Mouse (Mus musculus): ENCODE data around the gene Reep3. TPM values are rescaled to one million over a fixed set of nuclear protein-coding genes. Genes with fewer than 3 reads are reported as not detected.

Reep3 gene
- polyA plus RNA-seq (2012; rRNA removed), result 12.9 and 13.2 TPM in 2 replicates

GRCm38 (mm10) chr10:67096621-67097436, at the start of gene Reep3:
Reep3 (minus strand) TSS chr10:67096945.
- H3K27ac ChIP-seq (ENCODE audit: control insufficient read depth, insufficient read depth, low read length), result peak within 1 kb of the TSS; percentile 18; the same call in 1 of the 2 replicates
- H3K4me1 ChIP-seq (replicated peaks; ENCODE audit: control insufficient read depth, insufficient read depth, low read length), result 0 out of 2 replicates have a peak, but pooled peaks cover 2% of the 10 kb centered on the region
- 1% methylated on average over 95 of the region's 97 CpGs for WGBS
- TF ChIP-seq POLR2A (IDR thresholded peaks at IDR 0.05; ENCODE audit: control insufficient read depth, extremely low read depth, insufficient read depth, low read length, poor library complexity) (peak; percentile 5; the same call in 1 of the 2 replicates), CTCF (IDR thresholded peaks at IDR 0.05; ENCODE audit: borderline replicate concordance, control insufficient read depth, extremely low read depth, insufficient read depth, low read length, poor library complexity) (no peak)
- H3K36me3 ChIP-seq (ENCODE audit: control insufficient read depth, insufficient read depth, low read length), result no peaks in the 10 kb centered on the region
- no peaks in the 10 kb centered on the region for H3K27me3 ChIP-seq (ENCODE audit: control insufficient read depth, insufficient read depth, low read length)
- peak within 1 kb of the TSS; percentile 85 for H3K4me3 ChIP-seq (ENCODE audit: control insufficient read depth, insufficient read depth, low read length)
- DNase-seq, result peak; percentile 73

GRCm38 (mm10) chr10:67145623-67146022, 48.9 kb upstream of the Reep3 start:
- 43% methylated on average over 4 of the region's 4 CpGs for WGBS
- H3K27me3 ChIP-seq (ENCODE audit: control insufficient read depth, insufficient read depth, low read length), result no peaks in the 10 kb centered on the region
- H3K4me1 ChIP-seq (replicated peaks; ENCODE audit: control insufficient read depth, insufficient read depth, low read length), result no peaks in the 10 kb centered on the region
- H3K4me3 ChIP-seq (ENCODE audit: control insufficient read depth, insufficient read depth, low read length), result no peak overlapping the region
- H3K36me3 ChIP-seq (ENCODE audit: control insufficient read depth, insufficient read depth, low read length), result no peaks in the 10 kb centered on the region
- TF ChIP-seq CTCF (IDR thresholded peaks at IDR 0.05; ENCODE audit: borderline replicate concordance, control insufficient read depth, extremely low read depth, insufficient read depth, low read length, poor library complexity) (no peak), POLR2A (IDR thresholded peaks at IDR 0.05; ENCODE audit: control insufficient read depth, extremely low read depth, insufficient read depth, low read length, poor library complexity) (no peak)
- no peak for DNase-seq
- no peak overlapping the region for H3K27ac ChIP-seq (ENCODE audit: control insufficient read depth, insufficient read depth, low read length)

GRCm38 (mm10) chr10:67144269-67144668, 47.5 kb upstream of the Reep3 start:
- Histone ChIP-seq H3K36me3 (ENCODE audit: control insufficient read depth, insufficient read depth, low read length) (no peaks in the 10 kb centered on the region), H3K27me3 (ENCODE audit: control insufficient read depth, insufficient read depth, low read length) (no peaks in the 10 kb centered on the region), H3K4me3 (ENCODE audit: control insufficient read depth, insufficient read depth, low read length) (no peak overlapping the region), H3K4me1 (replicated peaks; ENCODE audit: control insufficient read depth, insufficient read depth, low read length) (no peaks in the 10 kb centered on the region), H3K27ac (ENCODE audit: control insufficient read depth, insufficient read depth, low read length) (no peak overlapping the region)
- 88% methylated on average over 2 of the region's 2 CpGs for WGBS
- DNase-seq, result no peak
- TF ChIP-seq CTCF (IDR thresholded peaks at IDR 0.05; ENCODE audit: borderline replicate concordance, control insufficient read depth, extremely low read depth, insufficient read depth, low read length, poor library complexity) (no peak), POLR2A (IDR thresholded peaks at IDR 0.05; ENCODE audit: control insufficient read depth, extremely low read depth, insufficient read depth, low read length, poor library complexity) (no peak)

GRCm38 (mm10) chr10:67143661-67144060, 46.9 kb upstream of the Reep3 start:
- Histone ChIP-seq H3K36me3 (ENCODE audit: control insufficient read depth, insufficient read depth, low read length) (no peaks in the 10 kb centered on the region), H3K27me3 (ENCODE audit: control insufficient read depth, insufficient read depth, low read length) (no peaks in the 10 kb centered on the region), H3K27ac (ENCODE audit: control insufficient read depth, insufficient read depth, low read length) (no peak overlapping the region), H3K4me3 (ENCODE audit: control insufficient read depth, insufficient read depth, low read length) (no peak overlapping the region), H3K4me1 (replicated peaks; ENCODE audit: control insufficient read depth, insufficient read depth, low read length) (no peaks in the 10 kb centered on the region)
- DNase-seq, result no peak
- TF ChIP-seq POLR2A (IDR thresholded peaks at IDR 0.05; ENCODE audit: control insufficient read depth, extremely low read depth, insufficient read depth, low read length, poor library complexity) (no peak), CTCF (IDR thresholded peaks at IDR 0.05; ENCODE audit: borderline replicate concordance, control insufficient read depth, extremely low read depth, insufficient read depth, low read length, poor library complexity) (no peak)

GRCm38 (mm10) chr10:67137437-67137836, 40.7 kb upstream of the Reep3 start:
- H3K36me3 ChIP-seq (ENCODE audit: control insufficient read depth, insufficient read depth, low read length), result no peaks in the 10 kb centered on the region
- WGBS, result 97% methylated on average over 2 of the region's 2 CpGs
- no peaks in the 10 kb centered on the region for H3K4me1 ChIP-seq (replicated peaks; ENCODE audit: control insufficient read depth, insufficient read depth, low read length)
- no peak overlapping the region for H3K27ac ChIP-seq (ENCODE audit: control insufficient read depth, insufficient read depth, low read length)
- no peaks in the 10 kb centered on the region for H3K27me3 ChIP-seq (ENCODE audit: control insufficient read depth, insufficient read depth, low read length)
- no peak overlapping the region for H3K4me3 ChIP-seq (ENCODE audit: control insufficient read depth, insufficient read depth, low read length)
- DNase-seq, result no peak
- no peak for TF ChIP-seq POLR2A (IDR thresholded peaks at IDR 0.05; ENCODE audit: control insufficient read depth, extremely low read depth, insufficient read depth, low read length, poor library complexity)
- no peak for TF ChIP-seq CTCF (IDR thresholded peaks at IDR 0.05; ENCODE audit: borderline replicate concordance, control insufficient read depth, extremely low read depth, insufficient read depth, low read length, poor library complexity)

GRCm38 (mm10) chr10:67134322-67134721, 37.6 kb upstream of the Reep3 start:
- Histone ChIP-seq H3K27ac (ENCODE audit: control insufficient read depth, insufficient read depth, low read length) (no peak overlapping the region), H3K36me3 (ENCODE audit: control insufficient read depth, insufficient read depth, low read length) (no peaks in the 10 kb centered on the region), H3K27me3 (ENCODE audit: control insufficient read depth, insufficient read depth, low read length) (no peaks in the 10 kb centered on the region), H3K4me1 (replicated peaks; ENCODE audit: control insufficient read depth, insufficient read depth, low read length) (no peaks in the 10 kb centered on the region), H3K4me3 (ENCODE audit: control insufficient read depth, insufficient read depth, low read length) (no peak overlapping the region)
- 98% methylated on average over 2 of the region's 2 CpGs for WGBS
- TF ChIP-seq CTCF (IDR thresholded peaks at IDR 0.05; ENCODE audit: borderline replicate concordance, control insufficient read depth, extremely low read depth, insufficient read depth, low read length, poor library complexity), result no peak
- TF ChIP-seq POLR2A (IDR thresholded peaks at IDR 0.05; ENCODE audit: control insufficient read depth, extremely low read depth, insufficient read depth, low read length, poor library complexity), result no peak
- no peak for DNase-seq
